Mouse (Mus musculus) urinary bladder, postnatal 25 days (tissue): ENCODE measurements around the gene Mgat4b.

Experiments used
- DNase-seq: peaks from one replicate; pipeline ENCODE4 v3.0.0; 2022; ENCODE audit warnings: low spot score

The Mgat4b gene

GRCm38 (mm10) chr11:50200613-50201012 lies 10.1 kb upstream of the Mgat4b start:
- no peak for DNase-seq

- DNase-seq = no peak
Measured at GRCm38 (mm10) chr11:50201590-50201989, 9.1 kb upstream of the Mgat4b start.

GRCm38 (mm10) chr11:50203302-50203827 lies 7.3 kb upstream of the Mgat4b start:
- DNase-seq = no peak

- DNase-seq = no peak
Measured at GRCm38 (mm10) chr11:50205434-50205833, 5.3 kb upstream of the Mgat4b start.

- no peak for DNase-seq
Measured at GRCm38 (mm10) chr11:50206037-50206436, 4.7 kb upstream of the Mgat4b start.

- no peak for DNase-seq
Measured at GRCm38 (mm10) chr11:50207344-50207743, 3.3 kb upstream of the Mgat4b start.

- no peak for DNase-seq
Measured at GRCm38 (mm10) chr11:50208039-50208438, 2.7 kb upstream of the Mgat4b start.

- peak; percentile 74 for DNase-seq
Measured at GRCm38 (mm10) chr11:50210101-50210504, 587 bp upstream of the Mgat4b start.

- DNase-seq = no peak
Measured at GRCm38 (mm10) chr11:50211322-50212059, 801 bp downstream of the Mgat4b start.

GRCm38 (mm10) chr11:50212060-50212739 lies 1.5 kb downstream of the Mgat4b start:
- DNase-seq = no peak

GRCm38 (mm10) chr11:50212848-50213758 lies 2.4 kb downstream of the Mgat4b start:
- DNase-seq = peak; percentile 62

- DNase-seq = no peak
Measured at GRCm38 (mm10) chr11:50214631-50215030, 3.9 kb downstream of the Mgat4b start.

GRCm38 (mm10) chr11:50215633-50216032 lies 4.9 kb downstream of the Mgat4b start:
- no peak for DNase-seq

GRCm38 (mm10) chr11:50216724-50217366 lies 6.2 kb downstream of the Mgat4b start:
- no peak for DNase-seq

- no peak for DNase-seq
Measured at GRCm38 (mm10) chr11:50217811-50218210, 7.1 kb downstream of the Mgat4b start.

GRCm38 (mm10) chr11:50219833-50220232 lies 9.1 kb downstream of the Mgat4b start:
- DNase-seq = no peak

GRCm38 (mm10) chr11:50222559-50223276 lies 12.0 kb downstream of the Mgat4b start:
- DNase-seq = no peak

GRCm38 (mm10) chr11:50223783-50224662 lies 13.3 kb downstream of the Mgat4b start:
- DNase-seq = no peak

GRCm38 (mm10) chr11:50224671-50225530 lies 14.2 kb downstream of the Mgat4b start:
- DNase-seq = peak; percentile 87
